Mouse (Mus musculus) layer of hippocampus, adult 9-11 months (tissue): ENCODE measurements around the gene Bdh1.

Source experiments
- DNase-seq: peaks from one replicate; pipeline ENCODE4 v3.0.0; 2022

Gene Bdh1

DNA sequence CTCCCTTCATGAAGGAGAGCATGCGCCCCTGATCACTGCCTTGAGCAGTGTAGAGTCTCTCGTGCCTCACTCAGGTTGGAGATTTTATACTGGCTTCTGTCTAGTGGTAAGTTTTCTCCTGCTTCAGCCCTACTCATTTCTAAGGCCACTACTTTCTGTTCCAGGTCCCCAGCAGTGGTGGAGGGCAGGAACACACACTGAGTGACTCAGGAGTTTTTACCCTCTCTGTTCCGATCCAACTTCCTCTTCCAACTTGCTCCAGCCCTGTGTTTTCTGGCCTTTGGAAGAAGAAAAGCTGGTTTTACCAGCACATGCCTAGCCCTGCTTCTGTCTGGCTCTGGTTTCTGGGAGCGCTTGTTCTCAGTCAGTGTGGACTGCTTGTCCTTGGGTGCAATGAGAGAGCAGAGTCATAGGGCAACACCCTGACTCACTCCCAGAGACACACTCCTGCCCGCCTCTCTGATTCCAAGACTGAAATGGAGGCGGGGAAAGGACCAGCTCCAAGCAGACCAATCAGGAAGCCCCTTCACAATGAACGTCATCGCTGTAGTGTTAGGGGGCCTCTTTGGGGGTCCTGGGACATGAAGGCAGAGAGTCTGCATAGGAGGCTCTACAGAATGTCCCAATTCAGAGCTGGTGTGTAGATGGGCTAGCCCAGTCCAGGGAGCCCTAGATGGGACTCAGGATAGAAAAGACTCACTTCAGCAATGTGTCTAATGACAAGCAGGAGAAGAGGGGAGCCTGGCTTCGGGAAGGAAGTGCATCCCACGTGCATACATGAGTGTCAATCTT lies 84.8 kb downstream of the Bdh1 start:
- DNase-seq, result no peak

GRCm38 (mm10) chr16:31507457-31507755 lies 85.3 kb downstream of the Bdh1 start:
- DNase-seq, result no peak

DNA sequence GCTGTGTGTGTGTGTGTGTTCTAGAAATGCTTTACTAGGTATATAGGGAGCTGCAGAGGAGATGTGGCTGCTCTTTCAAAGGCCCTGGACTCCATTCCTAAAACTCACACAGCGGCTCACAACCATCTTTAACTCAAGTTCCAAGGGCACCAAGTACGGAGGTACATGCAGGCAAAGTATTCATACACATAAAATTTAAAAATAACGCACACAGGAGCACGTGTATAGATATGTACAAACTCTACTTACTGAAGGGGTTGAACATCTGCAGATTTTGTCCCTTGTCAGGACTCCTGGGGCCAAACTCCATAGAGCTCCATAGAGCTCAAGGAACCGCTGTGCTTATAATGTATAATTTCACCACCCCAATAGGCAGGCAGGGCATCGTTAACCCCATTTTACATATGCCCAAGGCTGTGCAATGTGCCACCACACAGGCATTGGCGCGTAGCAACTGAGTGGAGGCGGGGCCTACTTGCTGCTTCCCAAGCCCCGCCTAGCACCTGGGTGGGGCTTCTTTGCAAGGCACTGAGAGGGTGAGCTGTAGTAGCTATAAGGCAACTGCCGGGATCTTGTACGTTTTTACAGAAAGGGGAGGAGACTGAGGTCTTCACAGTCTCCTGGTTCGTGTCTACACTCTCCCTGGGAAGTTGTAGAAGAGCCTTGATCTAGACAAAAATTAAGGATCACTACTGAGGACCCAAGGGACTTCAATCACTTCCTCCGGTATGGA lies 85.9 kb downstream of the Bdh1 start:
- no peak for DNase-seq
